Mouse (Mus musculus): ENCODE data around the gene Tle6.

DNA sequence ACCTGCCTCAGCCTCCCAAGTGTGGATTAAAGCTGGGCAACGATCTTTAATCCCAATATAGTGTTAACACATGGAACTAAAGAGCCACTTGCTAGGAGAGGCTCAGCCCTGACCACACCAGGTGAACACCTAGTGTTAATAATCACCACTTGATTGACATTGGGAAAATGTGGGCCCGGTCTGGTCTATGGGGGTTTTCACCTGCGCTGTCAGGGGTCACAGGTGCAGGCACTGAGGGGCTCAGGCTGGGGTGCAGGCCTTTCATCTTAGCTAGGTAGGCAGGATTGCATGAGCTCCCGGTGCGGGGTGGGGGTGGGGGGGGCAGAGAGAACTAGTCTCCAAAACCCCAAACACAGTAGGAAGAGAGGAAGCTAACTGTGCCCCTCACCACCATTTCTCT lies 1.2 kb downstream of the Tle6 start:
- TF ChIP-seq CTCF (IDR thresholded peaks at IDR 0.05; ENCODE audit: low read depth, low read length) (no peak), EP300 (IDR thresholded peaks at IDR 0.05; ENCODE audit: insufficient read depth, low read depth, low read length) (no peak)

All from ES-Bruce4 (cell line).